Mouse (Mus musculus) cortical plate, adult 2 months (tissue): ENCODE measurements around the gene Maml3.

Source experiments
- CTCF ChIP-seq: fragments of 200-500 bp; IDR thresholded peaks from 2 replicates; pipeline ENCODE4 v1.5.1; 2011; ENCODE audit warnings: mild to moderate bottlenecking, control low read depth, low read length; ENCODE audit not compliant: insufficient read depth; ENCODE audit errors: extremely low read depth
- POLR2A ChIP-seq: fragments of 200-500 bp; IDR thresholded peaks from 2 replicates; pipeline ENCODE4 v1.6.1; 2011; ENCODE audit warnings: mild to moderate bottlenecking, low read length, control low read depth; ENCODE audit not compliant: insufficient read depth; ENCODE audit errors: extremely low read depth

GRCm38 (mm10) chr3:51686316-51686715 lies 418.6 kb downstream of the Maml3 start:
- TF ChIP-seq CTCF (no peak), POLR2A (no peak)
